Mouse (Mus musculus) spleen, adult 2 months (tissue): ENCODE measurements around the gene Gpr161. TPM values are rescaled to one million over a fixed set of nuclear protein-coding genes. Genes with fewer than 3 reads are reported as not detected.

Experiments
- DNase-seq, 2 experiments: peaks; one replicate each; pipeline versions ENCODE4 v3.0.0 to v3.0.0-alpha.2; 2012 to 2021; ENCODE audit warnings: low spot score in 2 of 2, low read depth in 1 of 2
- H3K27ac ChIP-seq: fragments of 200-500 bp; 2 replicates; pipeline ENCODE4 v1.5.1; 2012; ENCODE audit warnings: low read length, inconsistent platforms; ENCODE audit not compliant: insufficient read depth
- H3K27me3 ChIP-seq: fragments of 200-500 bp; 2 replicates; pipeline ENCODE4 v1.6.1; 2012; ENCODE audit warnings: mild to moderate bottlenecking, moderate library complexity, low read length, inconsistent platforms; ENCODE audit not compliant: control insufficient read depth, insufficient read depth
- H3K36me3 ChIP-seq: fragments of 200-500 bp; 2 replicates; pipeline ENCODE4 v1.6.1; 2012; ENCODE audit warnings: mild to moderate bottlenecking, low read length, inconsistent platforms; ENCODE audit not compliant: control insufficient read depth, insufficient read depth
- H3K4me1 ChIP-seq: fragments of 200-500 bp; 2 replicates; pipeline ENCODE4 v1.6.1; 2011; ENCODE audit warnings: inconsistent platforms; ENCODE audit not compliant: control insufficient read depth, insufficient read depth, insufficient read length
- H3K4me3 ChIP-seq: fragments of 200-500 bp; 2 replicates; pipeline ENCODE4 v1.5.1; 2011; ENCODE audit warnings: mild to moderate bottlenecking, inconsistent platforms; ENCODE audit not compliant: insufficient read depth, insufficient read length; ENCODE audit errors: extremely low read depth
- CTCF ChIP-seq: fragments of 200-500 bp; IDR thresholded peaks from 2 replicates; pipeline ENCODE4 v1.5.1; 2011; ENCODE audit warnings: mild to moderate bottlenecking, inconsistent platforms; ENCODE audit not compliant: insufficient read depth, insufficient read length, insufficient replicate concordance; ENCODE audit errors: extremely low read depth
- POLR2A ChIP-seq: fragments of 200-500 bp; IDR thresholded peaks from 2 replicates; pipeline ENCODE4 v1.6.1; 2011; ENCODE audit warnings: low read depth, low read length, inconsistent platforms
- WGBS: fragments of 180-500 bp; shearing (Covaris S2); methylation state at CpG from one replicate; pipeline ENCODE4 v1.1.7; 2018; 5-methylcytosine and 5-hydroxymethylcytosine counted together
- polyA plus RNA-seq: library from polyadenylated mRNA; depleted of rRNA; stranded (reverse); fragments of >200 nt; gene quantifications from 2 replicates; pipeline ENCODE4 v1.2.3, GENCODE M21; 2012

The Gpr161 gene
- polyA plus RNA-seq, 1 experiment: 0.78 TPM

DNA sequence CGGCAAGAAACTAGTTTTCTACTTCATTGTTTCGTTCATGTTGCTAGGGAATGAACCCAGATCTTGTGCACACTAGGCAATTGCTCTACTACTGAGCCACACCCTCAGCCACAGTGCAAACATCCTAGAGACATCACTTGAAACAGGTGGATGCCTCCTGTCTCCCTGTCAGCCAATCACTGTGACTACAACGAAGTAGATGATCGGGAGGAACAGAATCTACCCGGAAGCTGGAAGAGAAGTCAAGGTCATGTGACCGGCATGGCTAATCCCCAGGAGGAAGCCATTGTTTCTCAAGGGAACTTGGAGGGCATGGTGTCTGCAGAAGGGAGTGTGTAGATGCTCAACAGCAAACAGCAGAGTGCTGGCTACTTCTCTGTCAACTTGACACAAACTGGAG lies 20.6 kb upstream of the Gpr161 start:
- WGBS: 86% methylated on average over 6 of the region's 6 CpGs
- TF ChIP-seq POLR2A: no peak
- TF ChIP-seq CTCF: no peak

DNA sequence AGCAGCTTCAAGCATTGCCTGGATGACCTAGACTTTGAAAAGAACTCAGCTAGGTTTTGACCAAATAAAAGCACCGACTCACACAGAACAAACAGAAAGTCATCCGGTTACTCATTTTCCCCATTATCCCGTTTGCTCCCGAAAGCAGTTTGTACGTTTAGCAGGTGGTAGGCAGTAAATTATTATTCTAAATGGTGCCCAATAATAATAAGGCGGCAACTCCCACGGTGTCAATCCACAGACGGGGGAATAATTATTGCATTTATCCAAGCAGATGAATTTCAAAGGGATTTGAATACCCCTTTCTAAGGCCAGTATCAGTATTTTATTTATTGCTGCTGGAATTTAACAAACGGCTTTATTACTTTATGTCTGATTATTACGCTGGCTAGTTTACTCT lies 14.8 kb upstream of the Gpr161 start:
- 90% methylated on average over 10 of the region's 10 CpGs for WGBS
- TF ChIP-seq CTCF: no peak
- TF ChIP-seq POLR2A: no peak
- peaks cover 2% of the 10 kb centered on the region; the same call in 1 of the 2 replicates for H3K4me1 ChIP-seq
- no peaks in the 10 kb centered on the region for H3K36me3 ChIP-seq
- H3K4me3 ChIP-seq: no peak overlapping the region
- H3K27ac ChIP-seq: no peak overlapping the region
- DNase-seq: no peak
- H3K27me3 ChIP-seq: peaks cover 14% of the 10 kb centered on the region

More for the DNA sequence above, 20.6 kb upstream of the Gpr161 start:
- Histone ChIP-seq H3K4me1 (no peaks in the 10 kb centered on the region), H3K27ac (no peak overlapping the region), H3K4me3 (no peak overlapping the region), H3K36me3 (no peaks in the 10 kb centered on the region), H3K27me3 (no peaks in the 10 kb centered on the region)
- DNase-seq: no peak

DNA sequence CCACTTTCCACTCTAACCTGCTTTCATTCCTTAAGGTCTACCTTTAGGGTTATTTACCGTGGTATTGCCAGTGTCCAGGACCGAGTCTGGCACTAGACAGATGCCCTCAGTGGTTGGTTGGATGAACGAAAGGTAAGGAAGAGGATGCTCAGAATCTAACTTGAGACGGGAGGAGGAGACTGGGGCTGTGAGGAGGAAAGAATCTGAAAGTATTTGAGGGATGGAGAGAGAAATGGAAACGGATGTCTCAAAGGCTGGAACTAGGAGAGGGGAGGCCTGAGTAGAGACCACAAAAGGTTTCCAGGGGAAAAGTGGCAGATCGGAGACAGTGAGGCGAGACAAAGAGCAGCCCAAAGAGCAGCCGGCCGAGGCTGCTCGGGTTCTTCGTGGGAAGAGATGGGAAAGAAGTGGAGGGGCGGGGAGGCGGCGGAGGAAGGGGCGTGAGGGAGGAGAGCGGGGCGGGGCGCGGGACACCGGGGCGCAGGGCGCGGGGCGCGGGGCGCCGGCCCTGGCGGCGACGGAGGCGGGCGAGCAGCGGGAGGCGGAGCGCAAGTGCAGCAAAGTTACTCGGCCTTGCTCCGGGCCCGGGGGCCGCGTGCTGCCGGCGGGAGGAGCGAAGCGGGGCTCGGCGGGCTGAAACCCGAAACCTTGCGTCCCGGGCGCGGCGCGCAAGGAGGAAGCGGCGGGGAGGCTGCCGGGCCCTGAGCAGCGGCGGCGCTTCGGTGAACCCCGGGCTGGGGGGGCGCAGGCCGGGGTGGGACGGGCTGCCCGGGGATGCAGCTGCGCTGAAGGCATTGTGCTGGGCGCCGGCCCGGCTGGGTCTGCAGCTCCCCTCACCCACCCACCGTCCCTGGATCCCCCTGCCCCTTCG lies 14.0 kb upstream of the Gpr161 start:
- H3K4me3 ChIP-seq: peak overlapping the region; percentile 43
- peak in 1 of 2 experiments; percentile 14 for DNase-seq
- H3K36me3 ChIP-seq: no peaks in the 10 kb centered on the region
- H3K27ac ChIP-seq: no peak overlapping the region
- H3K4me1 ChIP-seq: peaks cover 2% of the 10 kb centered on the region; the same call in 1 of the 2 replicates
- no peak for TF ChIP-seq CTCF
- TF ChIP-seq POLR2A: no peak
- 3% methylated on average over 61 of the region's 71 CpGs for WGBS
- peaks cover 14% of the 10 kb centered on the region for H3K27me3 ChIP-seq

DNA sequence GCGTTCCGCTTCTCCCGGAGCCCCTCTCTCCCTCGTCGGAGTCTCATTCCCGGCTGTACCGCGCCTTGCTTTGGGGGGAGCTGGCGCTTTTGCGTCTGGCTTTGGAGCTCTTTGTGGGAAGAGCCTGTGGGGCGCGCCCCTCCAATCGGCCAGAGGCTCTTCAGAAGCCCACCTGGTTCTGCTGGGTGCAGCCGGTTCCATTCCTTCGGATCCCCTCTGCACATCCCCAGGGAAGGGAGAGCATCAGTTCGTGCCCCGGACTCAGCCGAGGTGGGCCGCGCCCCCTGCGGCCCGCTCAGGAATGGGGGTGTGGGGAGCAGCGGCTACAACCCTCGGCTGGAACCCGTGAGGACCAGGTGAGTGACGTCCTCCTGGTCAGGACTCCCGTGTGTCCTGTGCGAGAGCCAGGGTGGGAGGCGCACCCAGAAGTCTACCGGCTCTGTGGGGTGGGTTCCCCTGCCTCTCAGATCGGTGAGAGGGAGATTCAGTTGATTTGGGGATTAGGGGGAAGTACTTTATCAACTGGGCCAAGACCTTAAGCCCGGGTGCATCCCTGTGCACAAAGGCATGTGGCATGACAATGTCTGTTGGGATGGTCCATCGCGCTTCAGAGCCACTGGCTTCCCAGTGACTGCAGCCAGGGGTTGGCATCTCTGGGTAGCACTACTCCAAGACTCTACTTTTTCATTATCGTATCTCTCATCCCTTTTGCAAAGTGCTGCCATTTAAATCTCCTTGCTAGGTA lies 13.2 kb upstream of the Gpr161 start:
- Histone ChIP-seq H3K27ac (no peak overlapping the region), H3K4me3 (peak overlapping the region; percentile 43), H3K27me3 (peaks cover 14% of the 10 kb centered on the region), H3K4me1 (peaks cover 2% of the 10 kb centered on the region; the same call in 1 of the 2 replicates), H3K36me3 (no peaks in the 10 kb centered on the region)
- TF ChIP-seq POLR2A: no peak
- TF ChIP-seq CTCF: no peak
- 9% methylated on average over 33 of the region's 35 CpGs for WGBS
- DNase-seq: no peak

GRCm38 (mm10) chr1:165282967-165283345 lies 12.6 kb upstream of the Gpr161 start:
- WGBS: 83% methylated on average over 7 of the region's 7 CpGs
- Histone ChIP-seq H3K27me3 (peaks cover 14% of the 10 kb centered on the region), H3K27ac (no peak overlapping the region), H3K4me3 (no peak overlapping the region), H3K36me3 (no peaks in the 10 kb centered on the region), H3K4me1 (peaks cover 2% of the 10 kb centered on the region; the same call in 1 of the 2 replicates)
- no peak for TF ChIP-seq POLR2A
- no peak for TF ChIP-seq CTCF
- no peak for DNase-seq

- Histone ChIP-seq H3K4me3 (no peak overlapping the region), H3K27ac (no peak overlapping the region), H3K27me3 (peaks cover 14% of the 10 kb centered on the region), H3K36me3 (no peaks in the 10 kb centered on the region), H3K4me1 (peaks cover 2% of the 10 kb centered on the region; the same call in 1 of the 2 replicates)
- TF ChIP-seq POLR2A (no peak), CTCF (no peak)
- 70% methylated on average over 7 of the region's 7 CpGs for WGBS
- DNase-seq: no peak
These were observed 11.5 kb upstream of the Gpr161 start for GRCm38 (mm10) chr1:165284096-165284495.

DNA sequence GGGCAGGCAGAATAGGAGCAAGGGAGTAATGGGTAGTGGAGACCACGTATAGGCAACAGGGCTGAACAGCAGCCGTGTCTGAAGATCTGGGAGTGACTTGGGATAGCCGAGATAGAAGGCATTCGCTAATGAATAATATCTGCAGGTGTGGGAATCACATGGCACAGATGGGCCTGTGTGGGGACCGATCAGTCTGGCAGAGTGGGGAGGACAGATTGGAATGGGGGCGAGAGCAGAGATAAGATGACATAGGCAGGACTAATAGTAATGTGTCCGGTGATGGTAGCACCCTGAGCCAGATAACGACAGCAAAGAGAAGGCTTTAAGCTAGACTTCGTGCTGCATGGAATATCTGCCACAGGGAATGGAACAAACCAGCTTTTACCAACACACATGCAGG lies 7.4 kb upstream of the Gpr161 start:
- no peak overlapping the region for H3K27ac ChIP-seq
- 86% methylated on average over 9 of the region's 9 CpGs for WGBS
- H3K36me3 ChIP-seq: no peaks in the 10 kb centered on the region
- DNase-seq: no peak
- H3K4me3 ChIP-seq: no peak overlapping the region
- TF ChIP-seq POLR2A (no peak), CTCF (no peak)
- H3K27me3 ChIP-seq: no peaks in the 10 kb centered on the region
- no peaks in the 10 kb centered on the region for H3K4me1 ChIP-seq
